Mouse (Mus musculus) erythroblast, embryonic 14.5 days (primary cell): Measurements from ENCODE around the gene Nnmt.

ENCODE experiments used
- GATA1 ChIP-seq: IDR thresholded peaks from 2 replicates; pipeline ENCODE4 v1.6.1; 2012; ENCODE audit warnings: low read length, inconsistent platforms, mixed read lengths
- TAL1 ChIP-seq: IDR thresholded peaks from 3 replicates; pipeline ENCODE4 v1.6.1; 2012; ENCODE audit warnings: low read length, inconsistent platforms, mixed read lengths

DNA sequence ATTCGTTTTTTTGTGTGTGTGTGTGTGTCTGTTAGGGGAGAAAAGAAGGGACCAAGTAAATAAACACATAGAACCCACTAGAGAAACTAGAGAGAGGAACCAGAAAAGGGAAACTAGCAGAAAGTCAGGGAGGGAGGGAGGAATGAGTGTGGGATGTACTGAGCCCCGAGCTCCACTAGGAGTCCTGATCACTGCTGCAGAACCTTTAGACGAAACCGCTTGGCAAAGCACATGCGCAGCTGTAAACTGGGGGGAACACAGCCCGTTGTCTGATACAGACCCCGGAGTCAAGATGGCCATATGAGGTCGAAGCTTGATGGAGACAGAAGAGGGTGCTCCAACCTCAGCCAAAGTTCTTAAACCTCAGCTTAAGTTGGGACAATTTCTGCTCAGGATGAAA lies 11.0 kb downstream of the Nnmt start:
- TF ChIP-seq GATA1 (no peak), TAL1 (no peak)
